Mouse (Mus musculus): Measurements from ENCODE around the gene Hcar1.

DNA sequence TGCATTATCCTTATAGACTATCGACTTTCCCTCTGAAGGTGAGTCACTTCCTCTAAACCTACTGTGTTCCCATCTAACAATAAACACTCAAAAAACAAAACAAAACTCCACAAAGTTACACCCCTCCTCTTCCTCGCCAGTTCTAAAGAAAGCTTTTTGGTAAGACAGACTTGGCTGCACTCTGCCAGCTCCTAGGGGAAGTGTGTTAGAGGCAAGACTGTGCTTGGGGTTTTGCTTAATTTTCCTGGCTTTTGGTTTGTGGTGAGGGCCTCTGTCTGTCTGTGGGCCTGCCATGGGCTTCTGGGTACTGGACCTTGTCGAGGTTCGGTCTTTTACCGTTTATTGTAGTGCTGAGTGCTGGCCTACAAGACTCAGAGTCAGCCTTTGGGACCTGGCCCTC, 5.6 kb downstream of the Hcar1 start:
- TF ChIP-seq CTCF (IDR thresholded peaks at IDR 0.05; ENCODE audit: low read depth): no peak
- no peak for TF ChIP-seq EP300 (IDR thresholded peaks at IDR 0.05; ENCODE audit: low read depth)

Data from heart, postnatal 0 days (tissue).